Mouse (Mus musculus) midbrain, embryonic 16.5 days (tissue): ENCODE results near the gene Gphn. TPM values are rescaled to one million over a fixed set of nuclear protein-coding genes. Genes with fewer than 3 reads are reported as not detected.
"Not testable (repeated sequence)": the region's sequence is repeated elsewhere in the genome, so short reads cannot be mapped to it uniquely, and the experiment has no call there.

Experiments
- ATAC-seq: fragments of 200-750 bp; cut with Nextera tagmentation; 2 replicates; pipeline ENCODE4 v1.8.0; 2017; ENCODE audit warnings: moderate TSS enrichment
- H3K27ac ChIP-seq: fragments of 300-500 bp; sonication (generic); 2 replicates; pipeline ENCODE4 v1.5.1; 2014; ENCODE audit warnings: mild to moderate bottlenecking, low read length, mixed read lengths
- H3K27me3 ChIP-seq: fragments of 300-500 bp; sonication (generic); 2 replicates; pipeline ENCODE4 v1.6.1; 2014; ENCODE audit warnings: low read depth, low read length, mixed read lengths; ENCODE audit not compliant: control insufficient read depth, insufficient read depth
- H3K36me3 ChIP-seq: fragments of 300-500 bp; sonication (generic); 2 replicates; pipeline ENCODE4 v1.6.1; 2014; ENCODE audit warnings: mild to moderate bottlenecking, low read length, moderate library complexity, mixed read lengths; ENCODE audit not compliant: control insufficient read depth, insufficient read depth
- H3K4me1 ChIP-seq: fragments of 300-500 bp; sonication (generic); 2 replicates; pipeline ENCODE4 v1.6.1; 2014; ENCODE audit warnings: mild to moderate bottlenecking, low read length, mixed read lengths; ENCODE audit not compliant: control insufficient read depth, insufficient read depth
- H3K4me2 ChIP-seq: fragments of 300-500 bp; sonication (generic); 2 replicates; pipeline ENCODE4 v1.6.1; 2014; ENCODE audit warnings: mild to moderate bottlenecking, low read length, mixed read lengths
- H3K4me3 ChIP-seq: fragments of 300-500 bp; sonication (generic); 2 replicates; pipeline ENCODE4 v1.5.1; 2014; ENCODE audit warnings: low read depth, mild to moderate bottlenecking, low read length, moderate library complexity, mixed read lengths
- H3K9ac ChIP-seq: fragments of 300-500 bp; sonication (generic); 2 replicates; pipeline ENCODE4 v1.6.1; 2014; ENCODE audit warnings: low read depth, low read length, mixed read lengths
- H3K9me3 ChIP-seq: fragments of 300-500 bp; sonication (generic); replicated peaks from 2 replicates; pipeline ENCODE4 v1.6.1; 2014; ENCODE audit warnings: mild to moderate bottlenecking, low read length, mixed read lengths; ENCODE audit not compliant: control insufficient read depth, poor library complexity, severe bottlenecking
- WGBS: fragments of 180-500 bp; shearing (Covaris S2); extraction: QIAGEN DNeasy Blood & Tissue Kit; methylation state at CpG from one replicate; pipeline ENCODE4 v1.1.7; 2014; 5-methylcytosine and 5-hydroxymethylcytosine counted together
- polyA plus RNA-seq: library from polyadenylated mRNA; unstranded; fragments of >200 nt; fragmentation: Nextera tagmentation; extraction: Ambion mirVana; gene quantifications from 2 replicates; pipeline ENCODE4 v1.2.1, GENCODE M21; 2015

Gphn gene
- polyA plus RNA-seq, 1 experiment from 2014 or later = 60.7 TPM

- Histone ChIP-seq H3K27ac (no peak overlapping the region), H3K36me3 (no peaks in the 10 kb centered on the region), H3K4me3 (no peak overlapping the region), H3K9me3 (no peaks in the 10 kb centered on the region), H3K27me3 (no peaks in the 10 kb centered on the region), H3K9ac (no peak overlapping the region), H3K4me2 (no peak overlapping the region), H3K4me1 (no peaks in the 10 kb centered on the region)
- WGBS = 91% methylated on average over 1 of the region's 1 CpGs
- ATAC-seq = no peak
Observed at GRCm38 (mm10) chr12:78298824-78299398, 72.7 kb downstream of the Gphn start.

GRCm38 (mm10) chr12:78315106-78315505 is 88.9 kb downstream of the Gphn start:
- Histone ChIP-seq H3K27ac (no peak overlapping the region), H3K9me3 (no peaks in the 10 kb centered on the region), H3K27me3 (no peaks in the 10 kb centered on the region), H3K4me2 (no peak overlapping the region), H3K4me3 (no peak overlapping the region), H3K36me3 (no peaks in the 10 kb centered on the region), H3K4me1 (no peaks in the 10 kb centered on the region), H3K9ac (no peak overlapping the region)
- no peak for ATAC-seq

GRCm38 (mm10) chr12:78327946-78328345 is 101.8 kb downstream of the Gphn start:
- Histone ChIP-seq H3K27ac (no peak overlapping the region), H3K27me3 (no peaks in the 10 kb centered on the region), H3K36me3 (no peaks in the 10 kb centered on the region), H3K4me1 (no peaks in the 10 kb centered on the region), H3K4me2 (no peak overlapping the region), H3K9ac (no peak overlapping the region), H3K9me3 (no peaks in the 10 kb centered on the region), H3K4me3 (no peak overlapping the region)
- ATAC-seq = no peak
- 82% methylated on average over 4 of the region's 4 CpGs for WGBS

- no peaks in the 10 kb centered on the region for H3K27me3 ChIP-seq
- H3K4me2 ChIP-seq = no peak overlapping the region
- H3K36me3 ChIP-seq = no peaks in the 10 kb centered on the region
- ATAC-seq = peak; percentile 60; the same call in 1 of the 2 replicates
- no peaks in the 10 kb centered on the region for H3K9me3 ChIP-seq
- H3K9ac ChIP-seq = no peak overlapping the region
- H3K27ac ChIP-seq = no peak overlapping the region
- H3K4me1 ChIP-seq = no peaks in the 10 kb centered on the region
- no peak overlapping the region for H3K4me3 ChIP-seq
- 67% methylated on average over 3 of the region's 3 CpGs for WGBS
Observed at GRCm38 (mm10) chr12:78332107-78332506, 105.9 kb downstream of the Gphn start.

GRCm38 (mm10) chr12:78356472-78356871 is 130.3 kb downstream of the Gphn start:
- H3K4me1 ChIP-seq = no peaks in the 10 kb centered on the region
- H3K36me3 ChIP-seq = no peaks in the 10 kb centered on the region
- ATAC-seq = no peak
- no peak overlapping the region for H3K9ac ChIP-seq
- H3K4me2 ChIP-seq = no peak overlapping the region
- WGBS = 88% methylated on average over 2 of the region's 2 CpGs
- no peak overlapping the region for H3K27ac ChIP-seq
- no peaks in the 10 kb centered on the region for H3K9me3 ChIP-seq
- no peak overlapping the region for H3K4me3 ChIP-seq
- H3K27me3 ChIP-seq = no peaks in the 10 kb centered on the region

GRCm38 (mm10) chr12:78389267-78389666 is 163.1 kb downstream of the Gphn start:
- H3K27ac ChIP-seq = no peak overlapping the region
- H3K36me3 ChIP-seq = no peaks in the 10 kb centered on the region
- no peak overlapping the region for H3K9ac ChIP-seq
- no peak for ATAC-seq
- H3K27me3 ChIP-seq = no peaks in the 10 kb centered on the region
- no peaks in the 10 kb centered on the region for H3K4me1 ChIP-seq
- H3K9me3 ChIP-seq = no peaks in the 10 kb centered on the region
- no peak overlapping the region for H3K4me3 ChIP-seq
- H3K4me2 ChIP-seq = no peak overlapping the region

GRCm38 (mm10) chr12:78395297-78395696 is 169.1 kb downstream of the Gphn start:
- Histone ChIP-seq H3K4me2 (no peak overlapping the region), H3K36me3 (no peaks in the 10 kb centered on the region), H3K27ac (no peak overlapping the region), H3K27me3 (no peaks in the 10 kb centered on the region), H3K9me3 (no peaks in the 10 kb centered on the region), H3K9ac (no peak overlapping the region), H3K4me1 (no peaks in the 10 kb centered on the region), H3K4me3 (no peak overlapping the region)
- no peak for ATAC-seq
- WGBS = 95% methylated on average over 1 of the region's 1 CpGs

- not testable (repeated sequence) for H3K4me3 ChIP-seq, ATAC-seq, H3K27ac ChIP-seq, H3K4me1 ChIP-seq, H3K4me2 ChIP-seq, H3K36me3 ChIP-seq, H3K9me3 ChIP-seq, H3K27me3 ChIP-seq, H3K9ac ChIP-seq
- WGBS = 64% methylated on average over 7 of the region's 7 CpGs
Observed at GRCm38 (mm10) chr12:78407518-78407917, 181.3 kb downstream of the Gphn start.

- 61% methylated on average over 1 of the region's 1 CpGs for WGBS
- Histone ChIP-seq H3K27me3 (no peaks in the 10 kb centered on the region), H3K9me3 (no peaks in the 10 kb centered on the region), H3K36me3 (no peaks in the 10 kb centered on the region), H3K9ac (no peak overlapping the region), H3K4me3 (no peak overlapping the region), H3K4me1 (no peaks in the 10 kb centered on the region), H3K4me2 (no peak overlapping the region), H3K27ac (no peak overlapping the region)
- no peak for ATAC-seq
Observed at GRCm38 (mm10) chr12:78522176-78522575, 296.0 kb downstream of the Gphn start.
